Mouse (Mus musculus) splenic B cell, adult 2 months (primary cell): ENCODE measurements at regions not wholly inside any gene's neighbourhood (a gene's known extent, or its start where the extent isn't known, plus 50 kb on each side); places are given as distances from the start of the nearest gene placed in this dataset.
"Not testable (repeated sequence)": the region's sequence is repeated elsewhere in the genome, so short reads cannot be mapped to it uniquely, and the experiment has no call there.

ENCODE experiments used
- DNase-seq: peaks from one replicate; pipeline ENCODE4 v3.0.0-alpha.2; 2011; ENCODE audit warnings: low read depth, low spot score
- H3K27me3 ChIP-seq: 2 replicates; pipeline ENCODE4 v1.6.1; 2012; ENCODE audit warnings: mild to moderate bottlenecking, low read length, moderate library complexity, mixed read lengths; ENCODE audit not compliant: control insufficient read depth, poor library complexity, insufficient read depth, severe bottlenecking
- H3K36me3 ChIP-seq: 2 replicates; pipeline ENCODE4 v1.6.1; 2012; ENCODE audit warnings: mild to moderate bottlenecking, low read length, moderate library complexity, mixed read lengths; ENCODE audit not compliant: control insufficient read depth, poor library complexity, insufficient read depth, severe bottlenecking

GRCm38 (mm10) chr2:78548683-78549467 lies 319.0 kb upstream of the Ube2e3 start:
- Histone ChIP-seq H3K27me3 (no peaks in the 10 kb centered on the region), H3K36me3 (no peaks in the 10 kb centered on the region)
- DNase-seq: no peak

- no peaks in the 10 kb centered on the region for H3K36me3 ChIP-seq
- no peak for DNase-seq
- H3K27me3 ChIP-seq: no peaks in the 10 kb centered on the region
Observed at GRCm38 (mm10) chr2:78547286-78547685, 320.6 kb upstream of the Ube2e3 start.

- Histone ChIP-seq H3K36me3 (no peaks in the 10 kb centered on the region), H3K27me3 (no peaks in the 10 kb centered on the region; the same call in 1 of the 2 replicates)
- no peak for DNase-seq
Observed at GRCm38 (mm10) chr2:78540422-78540821, 327.5 kb upstream of the Ube2e3 start.

GRCm38 (mm10) chr2:78539592-78540300 lies 328.2 kb upstream of the Ube2e3 start:
- no peak for DNase-seq
- Histone ChIP-seq H3K36me3 (no peaks in the 10 kb centered on the region), H3K27me3 (no peaks in the 10 kb centered on the region; the same call in 1 of the 2 replicates)

GRCm38 (mm10) chr2:78537574-78537973 lies 330.4 kb upstream of the Ube2e3 start:
- DNase-seq: no peak
- no peaks in the 10 kb centered on the region; the same call in 1 of the 2 replicates for H3K27me3 ChIP-seq
- H3K36me3 ChIP-seq: no peaks in the 10 kb centered on the region

GRCm38 (mm10) chr2:78533881-78534280 lies 334.0 kb upstream of the Ube2e3 start:
- H3K27me3 ChIP-seq, H3K36me3 ChIP-seq: not testable (repeated sequence)
- peak; percentile 15 for DNase-seq

- H3K36me3 ChIP-seq: no peaks in the 10 kb centered on the region
- no peaks in the 10 kb centered on the region for H3K27me3 ChIP-seq
- DNase-seq: no peak
Observed at GRCm38 (mm10) chr2:78530535-78530934, 337.4 kb upstream of the Ube2e3 start.

GRCm38 (mm10) chr2:78520258-78521023 lies 347.5 kb upstream of the Ube2e3 start:
- no peaks in the 10 kb centered on the region for H3K36me3 ChIP-seq
- H3K27me3 ChIP-seq: no peaks in the 10 kb centered on the region
- no peak for DNase-seq

GRCm38 (mm10) chr2:78493115-78493514 lies 374.8 kb upstream of the Ube2e3 start:
- DNase-seq: no peak
- Histone ChIP-seq H3K36me3 (no peaks in the 10 kb centered on the region), H3K27me3 (no peaks in the 10 kb centered on the region)

- DNase-seq: no peak
- H3K36me3 ChIP-seq: no peaks in the 10 kb centered on the region
Observed at GRCm38 (mm10) chr2:78480036-78480435, 387.9 kb upstream of the Ube2e3 start.

GRCm38 (mm10) chr2:78459444-78459843 lies 408.5 kb upstream of the Ube2e3 start:
- H3K27me3 ChIP-seq: no peaks in the 10 kb centered on the region
- DNase-seq: no peak
- no peaks in the 10 kb centered on the region for H3K36me3 ChIP-seq

More at GRCm38 (mm10) chr2:78480036-78480435, 387.9 kb upstream of the Ube2e3 start:
- H3K27me3 ChIP-seq: no peaks in the 10 kb centered on the region

- no peaks in the 10 kb centered on the region for H3K27me3 ChIP-seq
- no peak for DNase-seq
- no peaks in the 10 kb centered on the region for H3K36me3 ChIP-seq
Observed at GRCm38 (mm10) chr2:78453411-78453810, 414.5 kb upstream of the Ube2e3 start.

- H3K27me3 ChIP-seq: no peaks in the 10 kb centered on the region
- no peaks in the 10 kb centered on the region for H3K36me3 ChIP-seq
- no peak for DNase-seq
Observed at GRCm38 (mm10) chr2:78436816-78437215, 431.1 kb upstream of the Ube2e3 start.

- DNase-seq: no peak
- Histone ChIP-seq H3K36me3 (no peaks in the 10 kb centered on the region), H3K27me3 (no peaks in the 10 kb centered on the region)
Observed at GRCm38 (mm10) chr2:78435071-78435470, 432.9 kb upstream of the Ube2e3 start.
